Mouse (Mus musculus): ENCODE results near the gene Apbb2. TPM values are rescaled to one million over a fixed set of nuclear protein-coding genes. Genes with fewer than 3 reads are reported as not detected.

Apbb2 gene
- total and polyA plus RNA-seq, 3 experiments, result 26.7 to 40.0 (median 39.9) TPM

GRCm38 (mm10) chr5:66583019-66583406 is 35.6 kb downstream of the Apbb2 start:
- no peak for TF ChIP-seq CTCF (IDR thresholded peaks at IDR 0.05)
- no peak for TF ChIP-seq EP300 (IDR thresholded peaks at IDR 0.05; ENCODE audit: insufficient read depth, low read depth, low read length)
- TF ChIP-seq POLR2A (IDR thresholded peaks at IDR 0.05; ENCODE audit: insufficient read depth, low read depth, low read length), result no peak
- DNase-seq, result no peak
- intact Hi-C loops (cut with DNase I), result no loop called here
- no peak overlapping the region for H3K27ac ChIP-seq
- no peaks in the 10 kb centered on the region for H3K27me3 ChIP-seq (ENCODE audit: control insufficient read depth, insufficient read depth, low read length)
- H3K79me2 ChIP-seq (replicated peaks; ENCODE audit: control insufficient read depth, insufficient read depth, low read length), result peaks cover 8% of the 10 kb centered on the region; the same call in 1 of the 2 replicates
- 84% methylated on average over 4 of the region's 4 CpGs for WGBS
- no peak overlapping the region for H3K9ac ChIP-seq (ENCODE audit: low read depth, low read length)
- H3K4me3 ChIP-seq, result no peak overlapping the region
- H3K4me1 ChIP-seq (ENCODE audit: control insufficient read depth, insufficient read depth, low read length), result peaks cover 20% of the 10 kb centered on the region
- H3K36me3 ChIP-seq (ENCODE audit: control insufficient read depth, insufficient read depth, low read length), result peaks cover 10% of the 10 kb centered on the region

GRCm38 (mm10) chr5:66582281-66583018 is 36.1 kb downstream of the Apbb2 start:
- peaks cover 6% of the 10 kb centered on the region for H3K79me2 ChIP-seq (replicated peaks; ENCODE audit: control insufficient read depth, insufficient read depth, low read length)
- no peak for TF ChIP-seq CTCF (IDR thresholded peaks at IDR 0.05)
- intact Hi-C loops (cut with DNase I), result no loop called here
- peaks cover 10% of the 10 kb centered on the region for H3K36me3 ChIP-seq (ENCODE audit: control insufficient read depth, insufficient read depth, low read length)
- peaks cover 21% of the 10 kb centered on the region for H3K4me1 ChIP-seq (ENCODE audit: control insufficient read depth, insufficient read depth, low read length)
- WGBS, result 88% methylated on average over 17 of the region's 17 CpGs
- H3K27me3 ChIP-seq (ENCODE audit: control insufficient read depth, insufficient read depth, low read length), result no peaks in the 10 kb centered on the region
- no peak overlapping the region for H3K27ac ChIP-seq
- no peak overlapping the region for H3K9ac ChIP-seq (ENCODE audit: low read depth, low read length)
- H3K4me3 ChIP-seq, result no peak overlapping the region
- DNase-seq, result no peak

GRCm38 (mm10) chr5:66579066-66579465 is 39.5 kb downstream of the Apbb2 start:
- Histone ChIP-seq H3K4me1 (ENCODE audit: control insufficient read depth, insufficient read depth, low read length) (peaks cover 18% of the 10 kb centered on the region), H3K9ac (ENCODE audit: low read depth, low read length) (no peak overlapping the region), H3K36me3 (ENCODE audit: control insufficient read depth, insufficient read depth, low read length) (peaks cover 18% of the 10 kb centered on the region), H3K79me2 (replicated peaks; ENCODE audit: control insufficient read depth, insufficient read depth, low read length) (peaks cover 10% of the 10 kb centered on the region), H3K4me3 (no peak overlapping the region), H3K27me3 (ENCODE audit: control insufficient read depth, insufficient read depth, low read length) (no peaks in the 10 kb centered on the region), H3K27ac (peak overlapping the region; percentile 48)
- TF ChIP-seq POLR2A (IDR thresholded peaks at IDR 0.05; ENCODE audit: insufficient read depth, low read depth, low read length) (no peak), EP300 (IDR thresholded peaks at IDR 0.05; ENCODE audit: insufficient read depth, low read depth, low read length) (no peak), CTCF (IDR thresholded peaks at IDR 0.05) (no peak)
- WGBS, result 37% methylated on average over 4 of the region's 4 CpGs
- DNase-seq, result peak in 1 of 2 experiments; percentile 37
- intact Hi-C loops (cut with DNase I), result no loop called here

GRCm38 (mm10) chr5:66576299-66576698 is 42.3 kb downstream of the Apbb2 start:
- intact Hi-C loops (cut with DNase I), result loop anchor here (1.0 kb wide), 1 partner anchor 42 kb away; the partner anchor contains the start of gene Apbb2
- Histone ChIP-seq H3K27ac (no peak overlapping the region), H3K27me3 (ENCODE audit: control insufficient read depth, insufficient read depth, low read length) (no peaks in the 10 kb centered on the region), H3K79me2 (replicated peaks; ENCODE audit: control insufficient read depth, insufficient read depth, low read length) (peaks cover 10% of the 10 kb centered on the region), H3K36me3 (ENCODE audit: control insufficient read depth, insufficient read depth, low read length) (peaks cover 22% of the 10 kb centered on the region), H3K9ac (ENCODE audit: low read depth, low read length) (no peak overlapping the region), H3K4me3 (no peak overlapping the region), H3K4me1 (ENCODE audit: control insufficient read depth, insufficient read depth, low read length) (peaks cover 17% of the 10 kb centered on the region)
- DNase-seq, result no peak
- 46% methylated on average over 9 of the region's 9 CpGs for whole genome bisulfite sequencing
- no peak for TF ChIP-seq EP300 (IDR thresholded peaks at IDR 0.05; ENCODE audit: insufficient read depth, low read depth, low read length)
- no peak for TF ChIP-seq POLR2A (IDR thresholded peaks at IDR 0.05; ENCODE audit: insufficient read depth, low read depth, low read length)
- no peak for TF ChIP-seq CTCF (IDR thresholded peaks at IDR 0.05)

GRCm38 (mm10) chr5:66575148-66575547 is 43.4 kb downstream of the Apbb2 start:
- Histone ChIP-seq H3K4me1 (ENCODE audit: control insufficient read depth, insufficient read depth, low read length) (peaks cover 19% of the 10 kb centered on the region), H3K27ac (peak overlapping the region; percentile 12), H3K27me3 (ENCODE audit: control insufficient read depth, insufficient read depth, low read length) (no peaks in the 10 kb centered on the region), H3K36me3 (ENCODE audit: control insufficient read depth, insufficient read depth, low read length) (peaks cover 19% of the 10 kb centered on the region), H3K4me3 (no peak overlapping the region), H3K9ac (ENCODE audit: low read depth, low read length) (no peak overlapping the region), H3K79me2 (replicated peaks; ENCODE audit: control insufficient read depth, insufficient read depth, low read length) (peaks cover 14% of the 10 kb centered on the region)
- intact Hi-C loops (cut with DNase I), result no loop called here
- TF ChIP-seq POLR2A (IDR thresholded peaks at IDR 0.05; ENCODE audit: insufficient read depth, low read depth, low read length) (no peak), CTCF (IDR thresholded peaks at IDR 0.05) (peak; percentile 59), EP300 (IDR thresholded peaks at IDR 0.05; ENCODE audit: insufficient read depth, low read depth, low read length) (no peak)
- DNase-seq, result peak; percentile 26 to 45
- WGBS, result 57% methylated on average over 13 of the region's 13 CpGs

- no peak overlapping the region for H3K27ac ChIP-seq
- no peak overlapping the region for H3K4me3 ChIP-seq
- peaks cover 23% of the 10 kb centered on the region for H3K4me1 ChIP-seq (ENCODE audit: control insufficient read depth, insufficient read depth, low read length)
- H3K79me2 ChIP-seq (replicated peaks; ENCODE audit: control insufficient read depth, insufficient read depth, low read length), result peaks cover 14% of the 10 kb centered on the region
- no peak for TF ChIP-seq CTCF (IDR thresholded peaks at IDR 0.05)
- no peak for TF ChIP-seq EP300 (IDR thresholded peaks at IDR 0.05; ENCODE audit: insufficient read depth, low read depth, low read length)
- no peak for TF ChIP-seq POLR2A (IDR thresholded peaks at IDR 0.05; ENCODE audit: insufficient read depth, low read depth, low read length)
- peaks cover 19% of the 10 kb centered on the region for H3K36me3 ChIP-seq (ENCODE audit: control insufficient read depth, insufficient read depth, low read length)
- intact Hi-C loops (cut with DNase I), result no loop called here
- DNase-seq, result no peak
- H3K9ac ChIP-seq (ENCODE audit: low read depth, low read length), result no peak overlapping the region
- no peaks in the 10 kb centered on the region for H3K27me3 ChIP-seq (ENCODE audit: control insufficient read depth, insufficient read depth, low read length)
- WGBS, result 74% methylated on average over 4 of the region's 4 CpGs
These were observed 45.3 kb downstream of the Apbb2 start for GRCm38 (mm10) chr5:66573266-66573665.
